Mouse (Mus musculus): ENCODE results near the gene Itfg2. TPM values are rescaled to one million over a fixed set of nuclear protein-coding genes. Genes with fewer than 3 reads are reported as not detected.

Gene Itfg2
- total RNA-seq, 1 experiment from 2014 or later: 35.6 TPM

- peak; percentile 89 for DNase-seq
Observed at GRCm38 (mm10) chr6:128435474-128435873, 10.7 kb upstream of the Itfg2 start.

GRCm38 (mm10) chr6:128433566-128433965 is 8.8 kb upstream of the Itfg2 start:
- no peak for DNase-seq

GRCm38 (mm10) chr6:128432356-128432915 is 7.7 kb upstream of the Itfg2 start:
- no peak for DNase-seq

GRCm38 (mm10) chr6:128429826-128430225 is 5.1 kb upstream of the Itfg2 start:
- no peak for DNase-seq

GRCm38 (mm10) chr6:128429300-128429699 is 4.6 kb upstream of the Itfg2 start:
- no peak for DNase-seq

GRCm38 (mm10) chr6:128427571-128427970 is 2.8 kb upstream of the Itfg2 start:
- no peak for DNase-seq

GRCm38 (mm10) chr6:128425046-128425445 is 315 bp upstream of the Itfg2 start:
- DNase-seq: no peak

- DNase-seq: no peak
Observed at GRCm38 (mm10) chr6:128423496-128424268, 1.0 kb downstream of the Itfg2 start.

- no peak for DNase-seq
Observed at GRCm38 (mm10) chr6:128421480-128421879, 3.3 kb downstream of the Itfg2 start.

- no peak for DNase-seq
Observed at GRCm38 (mm10) chr6:128421036-128421435, 3.7 kb downstream of the Itfg2 start.

GRCm38 (mm10) chr6:128418076-128418475 is 6.7 kb downstream of the Itfg2 start:
- DNase-seq: no peak

GRCm38 (mm10) chr6:128416169-128416568 is 8.6 kb downstream of the Itfg2 start:
- no peak for DNase-seq

- peak; percentile 72 for DNase-seq
Observed at GRCm38 (mm10) chr6:128411115-128411514, 13.6 kb downstream of the Itfg2 start.

GRCm38 (mm10) chr6:128410305-128410704 is 14.4 kb downstream of the Itfg2 start:
- no peak for DNase-seq

GRCm38 (mm10) chr6:128408544-128409125 is 16.1 kb downstream of the Itfg2 start:
- DNase-seq: no peak

GRCm38 (mm10) chr6:128404708-128405107 is 20.0 kb downstream of the Itfg2 start:
- no peak for DNase-seq

GRCm38 (mm10) chr6:128399421-128400185 is 25.1 kb downstream of the Itfg2 start:
- DNase-seq: peak; percentile 58

- DNase-seq: no peak
Observed at GRCm38 (mm10) chr6:128398996-128399395, 25.7 kb downstream of the Itfg2 start, which contains the start of gene Nrip2. Nrip2 (plus strand) TSS chr6:128399296.

- DNase-seq: peak; percentile 60
Observed at GRCm38 (mm10) chr6:128397574-128398261, 27.0 kb downstream of the Itfg2 start.

GRCm38 (mm10) chr6:128390683-128391082 is 34.0 kb downstream of the Itfg2 start:
- DNase-seq: no peak

GRCm38 (mm10) chr6:128389185-128389584 is 35.5 kb downstream of the Itfg2 start:
- DNase-seq: no peak

GRCm38 (mm10) chr6:128385026-128385425 is 39.7 kb downstream of the Itfg2 start:
- DNase-seq: no peak
